Mouse (Mus musculus): ENCODE measurements around the gene Cryzl1. TPM values are rescaled to one million over a fixed set of nuclear protein-coding genes. Genes with fewer than 3 reads are reported as not detected.
A peak's percentile ranks its signal among the peaks of the same experiment; 100 is the strongest.

Gene Cryzl1
- polyA plus RNA-seq (2014; fragmentation: Nextera tagmentation; extraction: Ambion mirVana), result 57.9 and 71.7 TPM in 2 replicates

GRCm38 (mm10) chr16:91728123-91729065 lies at the start of gene Cryzl1:
Cryzl1 (minus strand) TSS chr16:91728975.
- DNase-seq (ENCODE audit: low spot score) (peak; percentile 98), ATAC-seq (ENCODE audit: insufficient number of reproducible peaks, low FRiP score, low TSS enrichment, low read depth) (peak; percentile 93)
- Histone ChIP-seq H3K9ac (ENCODE audit: low read length) (peak within 1 kb of the TSS; percentile 89), H3K4me3 (ENCODE audit: low read depth, low read length) (peak within 1 kb of the TSS; percentile 77), H3K27ac (replicated peaks; ENCODE audit: low read depth, low read length) (peak within 1 kb of the TSS; percentile 90), H3K36me3 (ENCODE audit: control insufficient read depth, insufficient read depth, low read length) (no peaks in the 10 kb centered on the region), H3K4me1 (ENCODE audit: control insufficient read depth, insufficient read depth, low read length) (no peaks in the 10 kb centered on the region; the same call in 1 of the 2 replicates), H3K27me3 (ENCODE audit: control insufficient read depth, insufficient read depth, low read length) (no peaks in the 10 kb centered on the region), H3K9me3 (ENCODE audit: control insufficient read depth, low read length) (no peaks in the 10 kb centered on the region), H3K4me2 (ENCODE audit: low read depth, severe bottlenecking) (peak within 1 kb of the TSS; percentile 76)
- 2% methylated on average over 46 of the region's 46 CpGs for WGBS

GRCm38 (mm10) chr16:91772586-91772985 lies 43.8 kb upstream of the Cryzl1 start:
- ATAC-seq (ENCODE audit: insufficient number of reproducible peaks, low FRiP score, low TSS enrichment, low read depth) (no peak), DNase-seq (ENCODE audit: low spot score) (no peak)
- H3K27ac ChIP-seq (replicated peaks; ENCODE audit: low read depth, low read length), result no peak overlapping the region
- no peak overlapping the region for H3K4me3 ChIP-seq (ENCODE audit: low read depth, low read length)
- H3K9me3 ChIP-seq (ENCODE audit: control insufficient read depth, low read length), result no peaks in the 10 kb centered on the region
- no peaks in the 10 kb centered on the region for H3K27me3 ChIP-seq (ENCODE audit: control insufficient read depth, insufficient read depth, low read length)
- H3K4me1 ChIP-seq (ENCODE audit: control insufficient read depth, insufficient read depth, low read length), result no peaks in the 10 kb centered on the region
- WGBS, result 86% methylated on average over 7 of the region's 7 CpGs
- no peaks in the 10 kb centered on the region for H3K36me3 ChIP-seq (ENCODE audit: control insufficient read depth, insufficient read depth, low read length)
- no peak overlapping the region for H3K4me2 ChIP-seq (ENCODE audit: low read depth, severe bottlenecking)
- no peak overlapping the region for H3K9ac ChIP-seq (ENCODE audit: low read length)

DNA sequence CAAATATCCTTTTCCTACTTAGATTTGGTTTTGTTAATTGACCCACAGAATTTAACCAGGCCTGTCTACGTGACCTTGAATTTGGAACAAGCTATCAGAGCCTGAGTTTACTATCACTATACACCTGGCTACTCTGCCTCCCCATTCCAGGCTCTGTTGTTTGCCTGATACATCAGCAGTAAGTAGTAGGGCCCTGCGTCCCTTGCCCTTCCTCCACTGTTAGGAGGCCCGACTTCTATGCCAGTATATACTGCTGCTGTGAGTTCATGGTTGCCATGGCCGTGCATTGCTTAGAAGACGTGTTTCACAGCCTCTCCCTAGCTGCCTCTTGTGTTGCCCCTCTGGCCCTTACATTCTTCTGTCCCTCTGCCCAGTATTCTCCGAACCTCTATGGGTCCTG lies 42.6 kb upstream of the Cryzl1 start:
- Histone ChIP-seq H3K27ac (replicated peaks; ENCODE audit: low read depth, low read length) (no peak overlapping the region), H3K4me2 (ENCODE audit: low read depth, severe bottlenecking) (no peak overlapping the region), H3K36me3 (ENCODE audit: control insufficient read depth, insufficient read depth, low read length) (no peaks in the 10 kb centered on the region), H3K9ac (ENCODE audit: low read length) (no peak overlapping the region), H3K27me3 (ENCODE audit: control insufficient read depth, insufficient read depth, low read length) (no peaks in the 10 kb centered on the region), H3K4me1 (ENCODE audit: control insufficient read depth, insufficient read depth, low read length) (no peaks in the 10 kb centered on the region), H3K4me3 (ENCODE audit: low read depth, low read length) (no peak overlapping the region), H3K9me3 (ENCODE audit: control insufficient read depth, low read length) (no peaks in the 10 kb centered on the region)
- DNase-seq (ENCODE audit: low spot score), result no peak
- WGBS, result 83% methylated on average over 6 of the region's 6 CpGs
- ATAC-seq (ENCODE audit: insufficient number of reproducible peaks, low FRiP score, low TSS enrichment, low read depth), result no peak

DNA sequence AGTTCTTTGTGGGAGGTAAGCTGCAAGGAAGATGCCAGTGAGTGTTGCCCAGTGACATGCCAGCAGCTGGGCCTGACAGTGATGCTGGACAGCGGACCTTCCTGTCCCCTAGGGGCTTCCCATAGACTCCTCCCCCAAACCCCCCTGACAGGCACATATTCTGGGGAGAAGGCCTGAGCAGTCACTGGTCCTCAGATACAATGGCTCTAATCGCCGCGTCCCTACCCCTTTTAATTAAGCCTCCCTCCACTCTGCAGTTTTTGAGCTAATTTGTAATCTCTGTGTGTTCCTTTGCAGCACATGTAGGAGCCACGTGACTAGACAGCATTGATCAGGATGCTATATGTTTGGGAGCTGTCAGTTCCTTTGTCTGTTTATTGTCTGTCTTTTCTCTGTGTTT lies 41.9 kb upstream of the Cryzl1 start:
- Histone ChIP-seq H3K4me1 (ENCODE audit: control insufficient read depth, insufficient read depth, low read length) (no peaks in the 10 kb centered on the region), H3K4me2 (ENCODE audit: low read depth, severe bottlenecking) (no peak overlapping the region), H3K9ac (ENCODE audit: low read length) (no peak overlapping the region)

DNA sequence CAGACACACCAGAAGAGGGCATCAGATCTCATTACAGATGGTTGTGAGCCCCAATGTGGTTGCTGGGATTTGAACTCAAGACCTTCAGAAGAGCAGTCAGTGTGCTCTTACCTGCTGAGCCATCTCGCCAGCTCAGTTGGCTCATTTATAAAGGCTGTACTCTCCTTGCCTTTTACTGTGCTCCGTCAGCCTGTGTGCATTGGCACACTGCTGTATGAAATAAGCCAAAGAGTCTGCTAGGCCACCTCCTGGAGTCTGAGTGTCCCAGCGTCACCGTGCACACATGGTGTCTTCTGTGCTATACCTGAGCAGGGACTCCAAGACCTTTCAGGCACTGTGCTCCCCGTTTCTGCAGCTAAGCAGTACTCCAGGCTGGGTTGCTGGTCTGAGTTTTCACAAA lies 41.1 kb upstream of the Cryzl1 start:
- no peak overlapping the region for H3K4me2 ChIP-seq (ENCODE audit: low read depth, severe bottlenecking)
- DNase-seq (ENCODE audit: low spot score) (no peak), ATAC-seq (ENCODE audit: insufficient number of reproducible peaks, low FRiP score, low TSS enrichment, low read depth) (no peak)
- H3K4me1 ChIP-seq (ENCODE audit: control insufficient read depth, insufficient read depth, low read length), result no peaks in the 10 kb centered on the region
- H3K27me3 ChIP-seq (ENCODE audit: control insufficient read depth, insufficient read depth, low read length), result no peaks in the 10 kb centered on the region
- H3K9me3 ChIP-seq (ENCODE audit: control insufficient read depth, low read length), result no peaks in the 10 kb centered on the region
- H3K4me3 ChIP-seq (ENCODE audit: low read depth, low read length), result no peak overlapping the region
- WGBS, result 89% methylated on average over 5 of the region's 5 CpGs
- H3K36me3 ChIP-seq (ENCODE audit: control insufficient read depth, insufficient read depth, low read length), result no peaks in the 10 kb centered on the region
- H3K9ac ChIP-seq (ENCODE audit: low read length), result no peak overlapping the region
- H3K27ac ChIP-seq (replicated peaks; ENCODE audit: low read depth, low read length), result no peak overlapping the region

More for the DNA sequence above, 41.9 kb upstream of the Cryzl1 start:
- Histone ChIP-seq H3K9me3 (ENCODE audit: control insufficient read depth, low read length) (no peaks in the 10 kb centered on the region), H3K36me3 (ENCODE audit: control insufficient read depth, insufficient read depth, low read length) (no peaks in the 10 kb centered on the region), H3K27ac (replicated peaks; ENCODE audit: low read depth, low read length) (no peak overlapping the region), H3K27me3 (ENCODE audit: control insufficient read depth, insufficient read depth, low read length) (no peaks in the 10 kb centered on the region), H3K4me3 (ENCODE audit: low read depth, low read length) (no peak overlapping the region)
- 64% methylated on average over 5 of the region's 5 CpGs for WGBS
- DNase-seq (ENCODE audit: low spot score) (no peak), ATAC-seq (ENCODE audit: insufficient number of reproducible peaks, low FRiP score, low TSS enrichment, low read depth) (no peak)

DNA sequence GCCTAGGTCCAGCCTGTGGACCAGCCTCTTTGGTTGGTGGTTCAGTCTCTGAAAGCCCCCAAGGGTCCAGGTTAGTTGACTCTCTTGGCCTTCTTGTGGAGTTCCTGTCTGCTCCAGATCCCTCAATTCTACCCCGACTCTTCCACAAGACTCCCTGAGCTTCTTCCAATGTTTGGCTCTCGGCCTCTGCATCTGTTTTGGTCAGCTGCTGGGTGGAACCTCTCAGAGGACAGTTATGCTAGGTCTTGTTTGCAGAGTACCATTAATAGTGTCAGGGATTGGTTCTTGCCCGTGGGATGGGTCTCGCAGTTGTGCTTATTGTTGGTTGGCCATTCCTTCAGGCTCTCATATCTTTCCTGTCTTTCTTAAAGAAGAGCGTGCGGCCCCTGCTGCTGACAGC lies 39.8 kb upstream of the Cryzl1 start:
- no peak overlapping the region for H3K4me2 ChIP-seq (ENCODE audit: low read depth, severe bottlenecking)
- 92% methylated on average over 6 of the region's 6 CpGs for WGBS
- ATAC-seq (ENCODE audit: insufficient number of reproducible peaks, low FRiP score, low TSS enrichment, low read depth), result no peak

GRCm38 (mm10) chr16:91767165-91767701 lies 38.5 kb upstream of the Cryzl1 start:
- Histone ChIP-seq H3K27me3 (ENCODE audit: control insufficient read depth, insufficient read depth, low read length) (no peaks in the 10 kb centered on the region), H3K4me1 (ENCODE audit: control insufficient read depth, insufficient read depth, low read length) (no peaks in the 10 kb centered on the region), H3K4me3 (ENCODE audit: low read depth, low read length) (no peak overlapping the region), H3K36me3 (ENCODE audit: control insufficient read depth, insufficient read depth, low read length) (no peaks in the 10 kb centered on the region), H3K9me3 (ENCODE audit: control insufficient read depth, low read length) (no peaks in the 10 kb centered on the region), H3K4me2 (ENCODE audit: low read depth, severe bottlenecking) (no peak overlapping the region), H3K9ac (ENCODE audit: low read length) (no peak overlapping the region), H3K27ac (replicated peaks; ENCODE audit: low read depth, low read length) (no peak overlapping the region)
- WGBS, result 92% methylated on average over 11 of the region's 11 CpGs
- no peak for ATAC-seq (ENCODE audit: insufficient number of reproducible peaks, low FRiP score, low TSS enrichment, low read depth)
- no peak for DNase-seq (ENCODE audit: low spot score)

More for the DNA sequence above, 39.8 kb upstream of the Cryzl1 start:
- Histone ChIP-seq H3K4me3 (ENCODE audit: low read depth, low read length) (no peak overlapping the region), H3K27me3 (ENCODE audit: control insufficient read depth, insufficient read depth, low read length) (no peaks in the 10 kb centered on the region), H3K9me3 (ENCODE audit: control insufficient read depth, low read length) (no peaks in the 10 kb centered on the region), H3K9ac (ENCODE audit: low read length) (no peak overlapping the region), H3K4me1 (ENCODE audit: control insufficient read depth, insufficient read depth, low read length) (no peaks in the 10 kb centered on the region), H3K36me3 (ENCODE audit: control insufficient read depth, insufficient read depth, low read length) (no peaks in the 10 kb centered on the region), H3K27ac (replicated peaks; ENCODE audit: low read depth, low read length) (no peak overlapping the region)
- DNase-seq (ENCODE audit: low spot score), result no peak

- no peak overlapping the region for H3K4me2 ChIP-seq (ENCODE audit: low read depth, severe bottlenecking)
- no peaks in the 10 kb centered on the region for H3K27me3 ChIP-seq (ENCODE audit: control insufficient read depth, insufficient read depth, low read length)
- ATAC-seq (ENCODE audit: insufficient number of reproducible peaks, low FRiP score, low TSS enrichment, low read depth), result no peak
- no peaks in the 10 kb centered on the region for H3K36me3 ChIP-seq (ENCODE audit: control insufficient read depth, insufficient read depth, low read length)
- H3K27ac ChIP-seq (replicated peaks; ENCODE audit: low read depth, low read length), result no peak overlapping the region
- H3K9me3 ChIP-seq (ENCODE audit: control insufficient read depth, low read length), result no peaks in the 10 kb centered on the region
- no peak overlapping the region for H3K9ac ChIP-seq (ENCODE audit: low read length)
- H3K4me1 ChIP-seq (ENCODE audit: control insufficient read depth, insufficient read depth, low read length), result no peaks in the 10 kb centered on the region
- 91% methylated on average over 15 of the region's 15 CpGs for WGBS
- DNase-seq (ENCODE audit: low spot score), result no peak
- no peak overlapping the region for H3K4me3 ChIP-seq (ENCODE audit: low read depth, low read length)
These were observed 37.0 kb upstream of the Cryzl1 start for GRCm38 (mm10) chr16:91765816-91766210.

Data from limb, embryonic 11.5 days (tissue).